Mouse (Mus musculus): Measurements from ENCODE around the gene Kifc5b. TPM values are rescaled to one million over a fixed set of nuclear protein-coding genes. Genes with fewer than 3 reads are reported as not detected.
"Not testable (repeated sequence)": the region's sequence is repeated elsewhere in the genome, so short reads cannot be mapped to it uniquely, and the experiment has no call there.

Gene Kifc5b
- polyA plus RNA-seq, 1 experiment from 2014 or later, result 5.4 TPM

DNA sequence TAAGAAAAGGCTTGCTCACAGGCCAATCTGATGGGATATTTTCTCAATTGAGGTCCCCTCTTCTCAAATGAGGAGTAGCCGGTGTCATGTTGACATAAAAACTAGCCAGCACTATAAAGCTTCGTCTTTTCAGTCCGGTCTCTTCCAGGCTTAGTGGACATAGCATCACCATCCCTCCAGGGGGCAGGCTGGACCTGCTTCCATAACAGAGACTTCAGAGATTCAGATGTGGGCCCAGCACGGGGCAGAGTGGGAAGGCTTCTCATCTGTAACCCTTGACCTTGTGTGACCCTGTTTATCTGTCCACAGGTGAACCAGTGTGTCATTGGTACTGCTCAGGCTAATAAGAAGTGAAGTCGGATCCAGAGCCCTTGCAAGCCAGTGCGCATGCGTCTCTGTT, 14.9 kb downstream of the Kifc5b start:
- H3K27ac ChIP-seq, result not testable (repeated sequence)

GRCm38 (mm10) chr17:26932839-26933398, 16.0 kb downstream of the Kifc5b start, which contains the start of gene Phf1:
Phf1 (plus strand) TSS chr17:26933052.
- Histone ChIP-seq H3K4me3 (peak within 1 kb of the TSS; percentile 72), H3K27me3 (no peaks in the 10 kb centered on the region), H3K9ac (peak within 1 kb of the TSS; percentile 88), H3K9me3 (replicated peaks) (no peaks in the 10 kb centered on the region), H3K4me1 (peaks cover 25% of the 10 kb centered on the region), H3K36me3 (peaks cover 38% of the 10 kb centered on the region), H3K27ac (peak within 1 kb of the TSS; percentile 81), H3K4me2 (replicated peaks) (peak within 1 kb of the TSS; percentile 88)
- peak; percentile 84 for ATAC-seq (ENCODE audit: low FRiP score)
- WGBS, result under 1% methylated on average over 43 of the region's 43 CpGs

More for the DNA sequence above, 14.9 kb downstream of the Kifc5b start:
- not testable (repeated sequence) for H3K4me3 ChIP-seq; ATAC-seq (ENCODE audit: low FRiP score); H3K27me3 ChIP-seq; H3K9me3 ChIP-seq (replicated peaks); H3K4me2 ChIP-seq (replicated peaks); H3K9ac ChIP-seq
- Histone ChIP-seq H3K4me1 (peaks cover 20% of the 10 kb centered on the region), H3K36me3 (peaks cover 43% of the 10 kb centered on the region)
- 67% methylated on average over 7 of the region's 7 CpGs for WGBS

- peak; percentile 33; the same call in 1 of the 2 replicates for ATAC-seq (ENCODE audit: low FRiP score)
- Histone ChIP-seq H3K9ac (peak overlapping the region; percentile 88), H3K4me3 (peak overlapping the region; percentile 72), H3K9me3 (replicated peaks) (no peaks in the 10 kb centered on the region), H3K4me1 (peaks cover 30% of the 10 kb centered on the region), H3K27ac (peak overlapping the region; percentile 81), H3K36me3 (peaks cover 37% of the 10 kb centered on the region), H3K27me3 (no peaks in the 10 kb centered on the region), H3K4me2 (replicated peaks) (peak overlapping the region; percentile 88)
- 13% methylated on average over 13 of the region's 13 CpGs for WGBS
Measured at GRCm38 (mm10) chr17:26933419-26933818, 16.5 kb downstream of the Kifc5b start.

- H3K4me3 ChIP-seq, result peak overlapping the region; percentile 72
- H3K4me2 ChIP-seq (replicated peaks), result peak overlapping the region; percentile 88
- H3K9ac ChIP-seq, result peak overlapping the region; percentile 88
- peaks cover 35% of the 10 kb centered on the region for H3K4me1 ChIP-seq
- ATAC-seq (ENCODE audit: low FRiP score), result no peak
- no peaks in the 10 kb centered on the region for H3K9me3 ChIP-seq (replicated peaks)
- H3K27me3 ChIP-seq, result no peaks in the 10 kb centered on the region
- H3K27ac ChIP-seq, result no peak overlapping the region
- H3K36me3 ChIP-seq, result peaks cover 31% of the 10 kb centered on the region
- WGBS, result 82% methylated on average over 16 of the region's 16 CpGs
Measured at GRCm38 (mm10) chr17:26933885-26934827, 17.3 kb downstream of the Kifc5b start.

DNA sequence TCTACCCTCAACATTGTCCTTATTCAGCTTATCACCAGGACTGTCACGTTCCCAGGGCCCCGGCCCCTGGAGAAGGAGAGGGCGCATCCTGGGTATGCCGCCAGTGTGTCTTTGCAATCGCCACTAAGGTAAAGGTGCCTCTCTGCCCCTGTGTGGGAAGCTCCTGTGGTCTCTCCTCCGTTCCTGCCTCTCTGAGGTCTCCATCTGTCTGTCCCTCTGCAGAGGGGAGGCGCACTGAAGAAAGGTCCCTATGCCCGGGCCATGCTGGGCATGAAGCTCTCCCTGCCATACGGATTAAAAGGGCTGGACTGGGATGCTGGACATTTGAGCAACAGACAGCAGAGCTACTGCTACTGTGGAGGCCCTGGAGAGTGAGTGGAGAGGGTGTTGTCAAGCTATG, 18.1 kb downstream of the Kifc5b start:
- Histone ChIP-seq H3K36me3 (peaks cover 27% of the 10 kb centered on the region), H3K4me3 (no peak overlapping the region), H3K4me1 (peaks cover 38% of the 10 kb centered on the region), H3K4me2 (replicated peaks) (no peak overlapping the region), H3K9ac (0 out of 2 replicates have a peak overlapping the region, but pooled peaks have one; percentile 0), H3K27me3 (no peaks in the 10 kb centered on the region), H3K9me3 (replicated peaks) (no peaks in the 10 kb centered on the region), H3K27ac (no peak overlapping the region)
- WGBS, result 93% methylated on average over 9 of the region's 9 CpGs
- ATAC-seq (ENCODE audit: low FRiP score), result no peak

- Histone ChIP-seq H3K9me3 (replicated peaks) (no peaks in the 10 kb centered on the region), H3K4me3 (no peak overlapping the region), H3K36me3 (peaks cover 27% of the 10 kb centered on the region), H3K27me3 (no peaks in the 10 kb centered on the region), H3K4me1 (peaks cover 51% of the 10 kb centered on the region), H3K4me2 (replicated peaks) (no peak overlapping the region), H3K9ac (peak overlapping the region; percentile 43; the same call in 1 of the 2 replicates), H3K27ac (no peak overlapping the region)
- WGBS, result 84% methylated on average over 12 of the region's 12 CpGs
- ATAC-seq (ENCODE audit: low FRiP score), result no peak
Measured at GRCm38 (mm10) chr17:26936453-26936852, 19.6 kb downstream of the Kifc5b start.

GRCm38 (mm10) chr17:26936921-26937695, 20.2 kb downstream of the Kifc5b start:
- peaks cover 27% of the 10 kb centered on the region for H3K36me3 ChIP-seq
- H3K4me1 ChIP-seq, result peaks cover 58% of the 10 kb centered on the region
- H3K27me3 ChIP-seq, result no peaks in the 10 kb centered on the region
- 85% methylated on average over 15 of the region's 15 CpGs for WGBS
- ATAC-seq (ENCODE audit: low FRiP score), result no peak
- H3K4me2 ChIP-seq (replicated peaks), result no peak overlapping the region
- no peak overlapping the region for H3K9ac ChIP-seq
- no peaks in the 10 kb centered on the region for H3K9me3 ChIP-seq (replicated peaks)
- H3K27ac ChIP-seq, result no peak overlapping the region
- no peak overlapping the region for H3K4me3 ChIP-seq

GRCm38 (mm10) chr17:26937883-26938695, 21.2 kb downstream of the Kifc5b start:
- H3K9ac ChIP-seq, result peak overlapping the region; percentile 75
- WGBS, result 60% methylated on average over 16 of the region's 16 CpGs
- H3K4me3 ChIP-seq, result peak overlapping the region; percentile 49
- no peak for ATAC-seq (ENCODE audit: low FRiP score)
- peak overlapping the region; percentile 75; the same call in 1 of the 2 replicates for H3K27ac ChIP-seq
- peaks cover 61% of the 10 kb centered on the region for H3K4me1 ChIP-seq
- no peaks in the 10 kb centered on the region for H3K27me3 ChIP-seq
- H3K36me3 ChIP-seq, result peaks cover 27% of the 10 kb centered on the region
- H3K9me3 ChIP-seq (replicated peaks), result no peaks in the 10 kb centered on the region
- peak overlapping the region; percentile 98 for H3K4me2 ChIP-seq (replicated peaks)

DNA sequence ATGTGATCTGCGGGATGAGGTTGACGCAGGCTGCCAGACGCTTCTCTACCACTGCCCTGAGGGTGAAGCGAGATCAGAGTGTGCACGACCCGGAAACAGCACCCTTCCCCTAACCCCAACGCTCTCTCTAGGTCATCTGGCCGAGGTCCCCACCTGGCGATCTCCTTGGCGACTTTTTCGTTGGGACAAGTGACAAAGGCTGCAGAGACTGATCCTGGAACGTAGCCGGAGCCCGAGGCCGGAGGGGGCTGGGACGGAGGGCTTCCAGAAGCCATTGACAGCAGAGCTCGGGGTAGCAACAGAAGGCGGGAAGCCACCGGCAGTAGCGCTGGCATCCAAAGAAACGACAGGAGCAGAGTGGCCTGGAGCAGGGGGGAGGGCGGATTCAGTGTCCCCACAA, 21.8 kb downstream of the Kifc5b start:
- Histone ChIP-seq H3K4me2 (replicated peaks) (peak overlapping the region; percentile 98), H3K4me3 (peak overlapping the region; percentile 49), H3K27ac (peak overlapping the region; percentile 75), H3K27me3 (no peaks in the 10 kb centered on the region), H3K4me1 (peaks cover 55% of the 10 kb centered on the region), H3K36me3 (peaks cover 27% of the 10 kb centered on the region), H3K9ac (peak overlapping the region; percentile 75), H3K9me3 (replicated peaks) (no peaks in the 10 kb centered on the region)
- WGBS, result under 1% methylated on average over 22 of the region's 22 CpGs
- ATAC-seq (ENCODE audit: low FRiP score), result 0 out of 2 replicates have a peak, but pooled peaks have one; percentile 1

- Histone ChIP-seq H3K9me3 (replicated peaks) (no peaks in the 10 kb centered on the region), H3K9ac (peak within 1 kb of the TSS; percentile 75), H3K4me1 (peaks cover 49% of the 10 kb centered on the region), H3K36me3 (peaks cover 26% of the 10 kb centered on the region), H3K4me2 (replicated peaks) (peak within 1 kb of the TSS; percentile 98), H3K27ac (peak within 1 kb of the TSS; percentile 98), H3K4me3 (peak within 1 kb of the TSS; percentile 49), H3K27me3 (no peaks in the 10 kb centered on the region)
- ATAC-seq (ENCODE audit: low FRiP score), result peak; percentile 93
- under 1% methylated on average over 70 of the region's 70 CpGs for WGBS
Measured at GRCm38 (mm10) chr17:26939178-26939972, 22.5 kb downstream of the Kifc5b start, which contains the start of gene Cuta. Cuta (minus strand) TSS chr17:26939569.

All from hindbrain, embryonic 12.5 days (tissue).